Mouse (Mus musculus): ENCODE measurements at regions not wholly inside any gene's neighbourhood (a gene's known extent, or its start where the extent isn't known, plus 50 kb on each side); places are given as distances from the start of the nearest gene placed in this dataset.
"Not testable (repeated sequence)": the region's sequence is repeated elsewhere in the genome, so short reads cannot be mapped to it uniquely, and the experiment has no call there.

GRCm38 (mm10) chr10:6262029-6262428 lies 339.8 kb upstream of the Rgs17 start:
- H3K36me3 ChIP-seq (replicated peaks) = no peaks in the 10 kb centered on the region
- no peak for ATAC-seq (replicated peaks)
- H3K27ac ChIP-seq = no peak overlapping the region
- no peaks in the 10 kb centered on the region for H3K27me3 ChIP-seq (replicated peaks)
- no peak overlapping the region for H3K4me2 ChIP-seq
- no peak overlapping the region for H3K9ac ChIP-seq
- H3K9me3 ChIP-seq = no peaks in the 10 kb centered on the region
- H3K4me1 ChIP-seq = no peaks in the 10 kb centered on the region
- H3K4me3 ChIP-seq = no peak overlapping the region

- no peak for ATAC-seq (replicated peaks)
- no peaks in the 10 kb centered on the region for H3K36me3 ChIP-seq (replicated peaks)
Measured at GRCm38 (mm10) chr10:6265662-6266061, 343.5 kb upstream of the Rgs17 start.

GRCm38 (mm10) chr10:6291388-6291787 lies 369.2 kb upstream of the Rgs17 start:
- Histone ChIP-seq H3K27me3 (replicated peaks) (no peaks in the 10 kb centered on the region), H3K4me1 (no peaks in the 10 kb centered on the region), H3K9ac (no peak overlapping the region), H3K9me3 (no peaks in the 10 kb centered on the region), H3K4me2 (no peak overlapping the region), H3K4me3 (no peak overlapping the region), H3K36me3 (replicated peaks) (no peaks in the 10 kb centered on the region), H3K27ac (no peak overlapping the region)
- 65% methylated on average over 1 of the region's 1 CpGs for WGBS
- ATAC-seq (replicated peaks) = no peak

More at GRCm38 (mm10) chr10:6265662-6266061, 343.5 kb upstream of the Rgs17 start:
- H3K4me3 ChIP-seq = no peak overlapping the region
- no peak overlapping the region for H3K4me2 ChIP-seq
- no peak overlapping the region for H3K9ac ChIP-seq
- no peak overlapping the region for H3K27ac ChIP-seq
- no peaks in the 10 kb centered on the region for H3K4me1 ChIP-seq
- no peaks in the 10 kb centered on the region for H3K27me3 ChIP-seq (replicated peaks)
- no peaks in the 10 kb centered on the region for H3K9me3 ChIP-seq

DNA sequence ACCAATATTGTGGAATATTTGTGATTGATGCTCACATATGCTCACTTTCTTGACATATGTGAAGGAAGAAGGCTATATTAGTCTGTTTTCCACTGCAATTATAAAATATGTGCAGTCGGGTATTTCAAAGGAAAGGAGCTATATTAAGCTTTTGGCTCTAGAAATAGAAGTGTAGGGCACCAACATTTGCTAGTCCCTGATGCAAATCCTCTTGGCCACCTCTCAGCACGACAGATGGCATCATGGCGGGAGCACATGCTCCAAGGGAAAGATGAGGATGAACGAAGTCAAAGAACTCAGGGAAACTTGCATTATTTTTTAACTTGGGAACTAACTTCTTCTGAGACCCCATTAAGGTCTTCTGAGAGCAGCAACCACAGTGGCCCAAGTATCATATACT lies 374.4 kb upstream of the Rgs17 start:
- Histone ChIP-seq H3K27ac (no peak overlapping the region), H3K4me3 (no peak overlapping the region), H3K9me3 (no peaks in the 10 kb centered on the region), H3K27me3 (replicated peaks) (no peaks in the 10 kb centered on the region), H3K9ac (no peak overlapping the region), H3K36me3 (replicated peaks) (no peaks in the 10 kb centered on the region), H3K4me1 (no peaks in the 10 kb centered on the region), H3K4me2 (no peak overlapping the region)
- 91% methylated on average over 4 of the region's 4 CpGs for WGBS
- no peak for ATAC-seq (replicated peaks)

DNA sequence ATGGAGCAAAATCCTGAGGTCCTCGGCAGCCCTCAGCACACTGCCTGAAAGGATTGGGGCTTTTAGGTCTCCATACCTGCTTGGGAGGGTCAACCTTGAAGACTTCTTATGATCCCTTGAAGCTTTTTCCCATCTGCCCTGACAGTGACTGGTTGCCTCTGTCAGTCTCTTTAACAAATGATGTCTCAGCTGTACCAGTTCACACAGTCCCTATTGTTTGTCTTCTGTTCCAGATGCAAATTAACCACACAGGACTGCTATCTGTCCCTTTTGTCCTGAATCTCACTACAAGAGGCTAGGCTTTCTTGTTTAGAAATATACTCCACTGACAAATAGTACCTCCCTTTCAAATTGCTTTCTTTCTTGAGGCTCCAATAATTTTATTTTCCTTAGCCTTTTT lies 375.6 kb upstream of the Rgs17 start:
- Histone ChIP-seq H3K4me2 (no peak overlapping the region), H3K9me3 (no peaks in the 10 kb centered on the region), H3K27ac (no peak overlapping the region), H3K9ac (no peak overlapping the region), H3K4me1 (no peaks in the 10 kb centered on the region), H3K4me3 (no peak overlapping the region), H3K27me3 (replicated peaks) (no peaks in the 10 kb centered on the region), H3K36me3 (replicated peaks) (no peaks in the 10 kb centered on the region)
- no peak for ATAC-seq (replicated peaks)
- WGBS = 76% methylated on average over 1 of the region's 1 CpGs

GRCm38 (mm10) chr10:6298682-6299081 lies 376.5 kb upstream of the Rgs17 start:
- H3K9me3 ChIP-seq = no peaks in the 10 kb centered on the region
- H3K36me3 ChIP-seq (replicated peaks) = no peaks in the 10 kb centered on the region
- no peaks in the 10 kb centered on the region for H3K4me1 ChIP-seq
- no peak overlapping the region for H3K4me3 ChIP-seq
- ATAC-seq (replicated peaks) = no peak
- H3K27ac ChIP-seq = no peak overlapping the region
- no peak overlapping the region for H3K4me2 ChIP-seq
- WGBS = 70% methylated on average over 2 of the region's 2 CpGs
- no peak overlapping the region for H3K9ac ChIP-seq
- H3K27me3 ChIP-seq (replicated peaks) = no peaks in the 10 kb centered on the region

GRCm38 (mm10) chr10:6301514-6301913 lies 379.3 kb upstream of the Rgs17 start:
- Histone ChIP-seq H3K27me3 (replicated peaks) (no peaks in the 10 kb centered on the region), H3K9me3 (no peaks in the 10 kb centered on the region), H3K4me3 (no peak overlapping the region), H3K36me3 (replicated peaks) (no peaks in the 10 kb centered on the region), H3K27ac (no peak overlapping the region), H3K4me2 (no peak overlapping the region), H3K9ac (no peak overlapping the region), H3K4me1 (no peaks in the 10 kb centered on the region)
- ATAC-seq (replicated peaks) = no peak

DNA sequence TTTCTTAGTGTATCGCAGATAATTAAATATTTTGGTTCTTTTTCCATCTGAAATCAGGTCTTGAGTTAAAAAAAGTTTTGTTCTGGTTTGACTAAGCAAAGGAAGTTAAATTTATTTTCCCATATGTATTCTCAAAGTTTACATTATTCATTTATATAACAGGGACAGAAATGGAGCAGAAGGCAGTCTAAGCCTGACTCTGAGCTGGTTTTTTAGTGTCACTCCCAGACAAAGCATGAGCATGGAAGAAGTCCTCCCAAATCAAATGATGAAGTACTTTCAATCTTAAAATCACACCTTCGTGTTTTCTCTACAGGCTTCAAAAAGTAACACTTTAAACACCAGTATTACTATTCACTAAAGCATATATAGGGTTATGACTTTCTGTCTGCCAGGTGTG lies 387.2 kb upstream of the Rgs17 start:
- no peaks in the 10 kb centered on the region for H3K9me3 ChIP-seq
- no peak overlapping the region for H3K4me3 ChIP-seq
- H3K27ac ChIP-seq = no peak overlapping the region
- no peak overlapping the region for H3K4me2 ChIP-seq
- no peaks in the 10 kb centered on the region for H3K27me3 ChIP-seq (replicated peaks)
- H3K9ac ChIP-seq = no peak overlapping the region
- no peaks in the 10 kb centered on the region for H3K4me1 ChIP-seq
- WGBS = 90% methylated on average over 2 of the region's 2 CpGs
- H3K36me3 ChIP-seq (replicated peaks) = no peaks in the 10 kb centered on the region
- no peak for ATAC-seq (replicated peaks)

- WGBS = 65% methylated on average over 8 of the region's 8 CpGs
- ATAC-seq (replicated peaks) = no peak; the same call in 1 of the 2 replicates
- H3K4me2 ChIP-seq = no peak overlapping the region
- H3K36me3 ChIP-seq (replicated peaks) = no peaks in the 10 kb centered on the region
- no peak overlapping the region for H3K27ac ChIP-seq
- H3K4me1 ChIP-seq = no peaks in the 10 kb centered on the region
- H3K9ac ChIP-seq = no peak overlapping the region
- H3K4me3 ChIP-seq = no peak overlapping the region
- H3K27me3 ChIP-seq (replicated peaks) = no peaks in the 10 kb centered on the region
- no peaks in the 10 kb centered on the region for H3K9me3 ChIP-seq
Measured at GRCm38 (mm10) chr10:6341572-6341971, 416.7 kb upstream of the Oprm1 start.

- not testable (repeated sequence) for ATAC-seq (replicated peaks); H3K4me3 ChIP-seq
- 89% methylated on average over 14 of the region's 14 CpGs for WGBS
Measured at GRCm38 (mm10) chr10:6349216-6349615, 409.1 kb upstream of the Oprm1 start.

DNA sequence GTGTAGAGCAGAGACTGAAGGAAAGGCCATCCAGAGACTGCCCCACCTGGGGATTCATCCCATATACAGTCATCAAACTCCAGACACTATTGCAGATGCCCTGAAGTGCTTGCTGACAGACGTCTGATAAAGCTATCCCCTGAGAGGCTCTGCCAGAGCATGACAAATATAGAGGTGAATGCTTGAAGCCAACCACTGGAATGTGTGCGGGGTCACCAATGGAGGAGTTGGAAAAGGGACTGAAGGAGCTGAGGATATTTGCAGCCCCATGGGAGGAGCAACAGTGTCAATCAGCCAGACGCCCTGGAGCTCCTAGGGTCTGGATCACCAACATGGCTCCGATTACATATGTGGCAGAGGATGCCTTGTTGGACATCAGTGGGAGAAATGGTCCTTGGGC lies 392.1 kb upstream of the Oprm1 start:
- Histone ChIP-seq H3K27ac (no peak overlapping the region), H3K4me3 (no peak overlapping the region), H3K36me3 (replicated peaks) (no peaks in the 10 kb centered on the region), H3K4me2 (no peak overlapping the region), H3K4me1 (no peaks in the 10 kb centered on the region), H3K9ac (no peak overlapping the region), H3K27me3 (replicated peaks) (no peaks in the 10 kb centered on the region), H3K9me3 (no peaks in the 10 kb centered on the region)
- no peak for ATAC-seq (replicated peaks)
- 71% methylated on average over 4 of the region's 4 CpGs for WGBS

More at GRCm38 (mm10) chr10:6349216-6349615, 409.1 kb upstream of the Oprm1 start:
- H3K9ac ChIP-seq; H3K36me3 ChIP-seq (replicated peaks); H3K27ac ChIP-seq; H3K4me2 ChIP-seq; H3K4me1 ChIP-seq; H3K9me3 ChIP-seq; H3K27me3 ChIP-seq (replicated peaks): not testable (repeated sequence)

DNA sequence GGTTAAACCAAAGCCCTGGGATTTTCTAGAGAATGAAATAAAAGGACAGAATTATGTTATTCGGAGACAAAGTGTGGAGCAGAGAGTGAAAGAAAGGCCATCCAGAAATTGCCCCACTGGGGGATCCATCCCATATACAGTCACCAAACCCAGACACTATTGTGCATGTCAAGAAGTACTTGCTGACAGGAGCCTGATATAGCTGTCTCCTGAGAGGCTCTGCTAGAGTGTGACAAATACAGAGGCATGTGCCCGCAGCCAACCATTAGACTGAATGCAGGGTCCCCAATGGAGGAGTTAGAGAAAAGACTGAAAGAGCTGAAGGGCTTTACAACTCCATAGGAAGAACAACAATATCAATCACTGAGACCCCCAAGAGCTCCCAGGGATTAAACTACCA lies 386.6 kb upstream of the Oprm1 start:
- Histone ChIP-seq H3K27ac (no peak overlapping the region), H3K36me3 (replicated peaks) (no peaks in the 10 kb centered on the region), H3K9ac (no peak overlapping the region), H3K4me2 (no peak overlapping the region), H3K4me1 (no peaks in the 10 kb centered on the region), H3K4me3 (no peak overlapping the region), H3K27me3 (replicated peaks) (no peaks in the 10 kb centered on the region), H3K9me3 (no peaks in the 10 kb centered on the region)
- 89% methylated on average over 2 of the region's 2 CpGs for WGBS
- no peak for ATAC-seq (replicated peaks)

GRCm38 (mm10) chr10:6417336-6418105 lies 340.8 kb upstream of the Oprm1 start:
- not testable (repeated sequence) for H3K4me1 ChIP-seq; ATAC-seq (replicated peaks); H3K4me3 ChIP-seq; H3K27ac ChIP-seq; H3K9ac ChIP-seq; H3K27me3 ChIP-seq (replicated peaks); H3K9me3 ChIP-seq; H3K36me3 ChIP-seq (replicated peaks); H3K4me2 ChIP-seq
- WGBS = 85% methylated on average over 12 of the region's 12 CpGs

All from midbrain, embryonic 15.5 days (tissue).